Mouse (Mus musculus): ENCODE data around the gene Gnas.

Gnas gene

GRCm38 (mm10) chr2:174359656-174360055 is 75.5 kb downstream of the Gnas start:
- DNase-seq (ENCODE audit: low read depth, low spot score), result no peak

GRCm38 (mm10) chr2:174366571-174366970 is 82.5 kb downstream of the Gnas start:
- DNase-seq (ENCODE audit: low read depth, low spot score), result no peak

- no peak for DNase-seq (ENCODE audit: low read depth, low spot score)
Observed at GRCm38 (mm10) chr2:174381021-174381420, 96.9 kb downstream of the Gnas start.

- DNase-seq (ENCODE audit: low read depth, low spot score), result no peak
Observed at GRCm38 (mm10) chr2:174391936-174392335, 107.8 kb downstream of the Gnas start.

GRCm38 (mm10) chr2:174392554-174392953 is 108.4 kb downstream of the Gnas start:
- no peak for DNase-seq (ENCODE audit: low read depth, low spot score)

GRCm38 (mm10) chr2:174393383-174393782 is 109.3 kb downstream of the Gnas start:
- no peak for DNase-seq (ENCODE audit: low read depth, low spot score)

Data from CD4-positive, CD25-positive, alpha-beta regulatory T cell, adult 2 months (primary cell).